Mouse (Mus musculus) retina, adult 2 months (tissue): ENCODE results near the gene Abhd14b.
A peak's percentile ranks its signal among the peaks of the same experiment; 100 is the strongest.

Experiments used
- DNase-seq: peaks from one replicate; pipeline ENCODE4 v3.0.0-alpha.2; 2012; ENCODE audit warnings: low read depth, low spot score

Gene Abhd14b

GRCm38 (mm10) chr9:106447348-106447747, at the start of gene Abhd14b, which contains the start of gene Abhd14a:
Gene Abhd14b (plus strand): TSS chr9:106447459.
Gene Abhd14a (minus strand): TSS chr9:106447678.
- peak; percentile 81 for DNase-seq

GRCm38 (mm10) chr9:106397733-106398132, 49.5 kb upstream of the Abhd14b start:
- no peak for DNase-seq

- DNase-seq: no peak
Measured at GRCm38 (mm10) chr9:106398667-106399311, 48.5 kb upstream of the Abhd14b start.

DNA sequence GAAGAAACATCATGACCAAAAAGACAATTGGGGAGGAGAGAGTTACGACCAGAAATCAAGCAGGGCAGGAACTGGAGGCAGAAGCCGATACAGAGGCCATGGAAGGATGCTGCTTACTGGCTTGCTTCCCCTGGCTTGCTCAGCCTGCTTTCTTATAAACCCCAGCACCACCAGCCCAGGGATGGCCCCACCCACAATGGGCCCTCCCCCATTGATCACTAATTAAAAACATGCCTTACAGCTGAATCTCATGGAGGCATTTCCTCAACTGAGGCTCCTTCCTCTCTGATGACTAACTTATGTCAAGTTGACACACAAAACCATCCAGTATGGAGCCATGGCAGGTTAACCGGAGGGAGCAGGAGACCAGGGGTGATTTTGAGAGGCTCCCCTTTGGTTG, 47.5 kb upstream of the Abhd14b start:
- DNase-seq: no peak

DNA sequence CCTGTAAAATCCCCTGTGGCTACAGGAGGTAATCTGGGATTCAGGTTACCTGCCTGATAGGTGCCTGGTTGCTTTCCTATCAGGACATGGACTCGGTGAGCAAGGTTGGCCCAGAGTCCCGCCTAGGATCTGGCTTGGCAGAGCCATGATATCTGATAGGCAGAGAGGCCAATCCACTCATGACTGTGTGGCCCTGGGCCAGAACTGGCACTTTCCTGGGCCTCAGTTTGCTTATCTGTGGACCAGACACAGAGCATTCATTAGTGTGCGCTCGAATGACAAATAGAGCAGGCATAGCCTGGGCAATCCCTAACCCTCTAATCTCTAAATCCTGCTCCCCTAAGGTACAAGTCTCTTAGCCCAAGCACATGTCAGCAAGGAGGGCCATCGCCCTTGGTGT, 45.1 kb upstream of the Abhd14b start:
- DNase-seq: no peak

DNA sequence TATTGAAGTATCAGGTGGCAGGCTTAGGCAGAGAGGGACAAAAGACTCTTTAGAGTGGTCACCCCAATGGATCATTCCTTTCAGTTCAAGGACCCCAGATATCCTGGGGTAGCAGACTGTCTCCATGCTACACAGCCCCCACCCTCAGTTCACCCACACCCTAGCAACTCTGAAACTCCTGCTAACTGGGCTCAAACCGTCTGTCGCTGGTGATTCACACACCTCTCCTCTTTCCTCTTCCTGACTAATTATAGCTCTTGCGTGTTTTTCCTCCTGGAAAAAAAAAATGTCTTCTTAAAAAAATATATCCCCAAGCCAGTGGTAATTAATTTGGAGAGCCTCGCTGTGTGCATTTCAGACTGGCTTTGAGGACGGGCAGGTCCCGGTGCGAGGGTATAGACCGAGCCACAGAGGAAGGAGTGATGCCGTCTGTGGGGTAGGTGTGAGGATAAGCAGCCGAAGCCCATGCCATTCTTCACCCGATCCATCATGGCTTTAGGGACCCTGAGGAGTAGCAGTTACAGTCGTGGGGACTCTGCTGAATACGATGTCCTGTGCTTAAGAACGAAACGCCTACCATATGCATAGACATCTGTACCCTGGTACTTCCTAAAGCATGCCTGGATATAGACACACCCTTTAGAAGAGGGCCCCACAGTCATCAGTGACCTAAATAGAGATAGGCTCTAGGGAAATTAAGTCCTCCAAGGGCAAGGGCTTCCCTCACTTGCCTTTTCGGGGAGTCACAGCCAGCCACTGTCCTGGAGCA, 44.5 kb upstream of the Abhd14b start:
- DNase-seq: no peak

- no peak for DNase-seq
Measured at GRCm38 (mm10) chr9:106405275-106405674, 42.0 kb upstream of the Abhd14b start.

- DNase-seq: no peak
Measured at GRCm38 (mm10) chr9:106406443-106407078, 40.7 kb upstream of the Abhd14b start.

GRCm38 (mm10) chr9:106409096-106409495, 38.2 kb upstream of the Abhd14b start:
- no peak for DNase-seq

DNA sequence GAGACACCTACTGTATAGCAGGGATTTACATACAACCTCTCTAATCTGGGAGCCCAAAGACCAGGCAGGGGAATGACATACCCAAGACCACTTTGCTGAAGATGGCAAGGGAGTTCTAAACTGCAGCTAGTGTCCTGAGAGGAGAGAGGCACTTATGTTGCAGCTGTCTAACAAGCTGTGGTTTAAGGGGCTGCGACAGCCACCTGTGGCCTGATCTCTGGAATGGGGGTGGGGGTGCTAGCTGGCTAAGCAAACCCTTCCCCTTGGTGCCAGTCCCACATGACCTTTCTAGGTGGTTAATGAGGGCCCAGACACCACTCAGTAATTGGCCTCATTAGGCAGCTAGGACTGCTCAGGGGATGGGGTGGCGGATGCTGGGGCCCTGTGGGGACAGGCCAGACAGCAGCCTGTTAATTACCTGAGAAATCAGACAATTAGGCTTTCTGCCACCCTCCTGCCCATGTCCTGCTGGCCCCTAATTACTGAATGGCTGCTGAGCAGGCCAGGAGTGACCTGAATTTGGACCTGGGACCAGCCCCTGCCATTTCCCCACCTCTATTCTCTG, 37.1 kb upstream of the Abhd14b start:
- DNase-seq: no peak

GRCm38 (mm10) chr9:106411091-106411594, 36.1 kb upstream of the Abhd14b start:
- no peak for DNase-seq

DNA sequence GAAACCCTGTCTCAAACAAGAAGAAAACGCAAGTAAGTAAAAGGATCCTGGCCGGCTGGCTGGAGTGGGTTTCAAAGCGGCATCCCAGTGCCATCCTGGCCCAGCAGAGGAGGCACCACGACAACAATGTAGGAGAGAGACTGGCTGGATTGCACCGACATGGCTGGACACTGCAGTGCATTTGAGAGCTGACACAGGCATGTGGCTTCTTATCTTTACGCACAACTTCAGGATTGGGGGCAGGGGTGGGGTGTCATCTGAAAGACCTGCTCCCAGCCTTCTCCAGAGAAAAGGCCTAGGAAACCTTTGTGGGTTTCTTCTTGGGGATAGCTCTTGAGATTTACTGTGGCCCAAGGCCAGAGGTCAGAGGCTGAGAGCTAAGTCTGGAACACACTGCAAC, 35.5 kb upstream of the Abhd14b start:
- no peak for DNase-seq

GRCm38 (mm10) chr9:106412210-106412609, 35.0 kb upstream of the Abhd14b start:
- DNase-seq: no peak

DNA sequence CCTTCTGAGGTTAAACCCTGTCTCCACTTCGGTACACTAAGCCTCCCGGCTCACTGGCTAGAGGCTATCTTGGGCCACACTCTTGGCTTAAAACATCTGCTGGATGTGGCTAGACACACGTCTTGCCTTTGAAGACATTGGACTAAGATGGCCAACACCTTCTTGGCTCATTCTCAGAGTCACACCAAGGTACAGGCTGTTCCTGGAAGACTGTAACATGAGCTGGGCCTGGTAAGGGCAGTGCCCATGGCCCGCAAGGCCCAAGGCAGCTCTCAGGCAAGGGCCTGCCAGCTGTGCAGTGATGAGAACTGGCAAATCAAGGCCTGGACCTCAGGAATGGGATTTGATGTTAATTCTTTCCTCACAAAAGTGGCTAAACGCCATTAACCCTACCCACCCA, 33.7 kb upstream of the Abhd14b start:
- no peak for DNase-seq

GRCm38 (mm10) chr9:106416826-106417225, 30.4 kb upstream of the Abhd14b start:
- no peak for DNase-seq

DNA sequence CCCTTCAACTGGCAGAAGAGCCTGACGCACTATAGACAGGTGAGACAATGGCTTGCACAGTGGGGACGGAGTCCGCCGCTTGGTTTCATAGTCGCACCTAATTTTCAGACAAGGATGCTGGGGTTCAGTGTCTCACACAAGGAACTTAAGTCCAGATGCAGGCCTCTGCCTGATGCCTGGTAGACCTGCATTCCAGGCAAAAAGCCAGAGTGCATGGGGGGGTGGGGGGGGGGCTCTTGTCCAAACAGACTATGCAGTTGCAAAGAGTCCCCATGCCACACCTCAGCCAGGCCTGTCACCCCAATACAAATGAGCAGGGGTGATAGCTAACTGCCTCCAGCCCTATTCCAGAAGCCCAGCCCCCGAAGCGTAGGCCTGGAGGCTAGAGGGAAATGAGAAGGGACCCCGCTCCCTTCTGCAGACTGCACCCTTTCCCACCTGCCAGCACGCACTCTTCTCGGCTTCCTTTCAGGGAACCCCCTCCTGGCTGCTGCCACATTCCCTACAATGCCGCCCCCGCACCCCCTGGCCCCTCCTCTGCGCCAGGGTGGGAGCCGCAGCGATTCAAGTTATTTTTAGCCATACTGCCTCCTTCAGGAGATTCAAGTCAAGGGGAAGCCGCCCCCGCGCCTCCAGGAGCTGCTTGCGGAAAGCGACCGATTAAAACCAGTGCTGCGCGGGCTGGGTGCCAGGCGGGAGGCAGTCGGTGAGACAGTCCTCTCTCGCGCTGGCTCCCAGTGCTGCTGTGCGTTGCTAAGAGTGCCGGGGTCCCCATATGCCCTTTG, 29.2 kb upstream of the Abhd14b start:
- DNase-seq: no peak

DNA sequence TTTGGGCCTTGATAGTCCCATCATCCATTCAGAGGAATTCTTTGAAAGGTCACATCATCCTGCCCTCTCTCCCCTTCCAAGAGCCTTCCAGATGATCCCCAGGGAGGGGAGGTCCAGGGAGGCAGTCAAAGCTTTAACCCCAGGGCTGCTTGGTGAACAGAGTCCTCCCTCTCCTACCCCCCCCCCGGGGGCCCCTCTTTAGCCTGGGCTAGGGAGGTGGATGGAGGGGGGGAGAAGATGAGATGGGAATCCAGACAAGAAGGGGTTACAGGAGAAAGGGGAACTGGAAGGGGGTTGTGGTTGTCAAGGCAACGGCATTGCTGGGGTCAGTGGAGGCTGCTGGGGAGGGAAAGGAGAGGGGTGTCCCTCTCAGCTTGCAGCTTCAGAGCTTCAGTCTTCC, 26.7 kb upstream of the Abhd14b start:
- DNase-seq: no peak

- no peak for DNase-seq
Measured at GRCm38 (mm10) chr9:106421033-106421864, 26.0 kb upstream of the Abhd14b start.

DNA sequence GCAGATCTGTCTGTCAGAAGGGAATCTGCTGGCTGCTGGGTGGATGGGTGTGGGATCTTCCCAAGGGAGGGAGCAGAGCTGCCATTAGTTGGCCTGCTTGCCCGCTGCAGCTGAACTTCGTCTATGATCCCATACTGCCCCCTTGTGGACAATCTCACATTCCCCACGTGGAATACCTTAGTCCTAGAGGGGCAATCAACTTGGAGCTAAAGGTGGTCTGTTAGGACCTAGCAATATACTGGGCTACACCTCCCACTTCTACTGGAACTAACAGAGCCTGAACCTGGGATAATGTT, 25.4 kb upstream of the Abhd14b start:
- DNase-seq: peak; percentile 78

GRCm38 (mm10) chr9:106428719-106429220, 18.5 kb upstream of the Abhd14b start:
- DNase-seq: no peak
